Mouse (Mus musculus): ENCODE measurements around the gene Tigd3.

DNA sequence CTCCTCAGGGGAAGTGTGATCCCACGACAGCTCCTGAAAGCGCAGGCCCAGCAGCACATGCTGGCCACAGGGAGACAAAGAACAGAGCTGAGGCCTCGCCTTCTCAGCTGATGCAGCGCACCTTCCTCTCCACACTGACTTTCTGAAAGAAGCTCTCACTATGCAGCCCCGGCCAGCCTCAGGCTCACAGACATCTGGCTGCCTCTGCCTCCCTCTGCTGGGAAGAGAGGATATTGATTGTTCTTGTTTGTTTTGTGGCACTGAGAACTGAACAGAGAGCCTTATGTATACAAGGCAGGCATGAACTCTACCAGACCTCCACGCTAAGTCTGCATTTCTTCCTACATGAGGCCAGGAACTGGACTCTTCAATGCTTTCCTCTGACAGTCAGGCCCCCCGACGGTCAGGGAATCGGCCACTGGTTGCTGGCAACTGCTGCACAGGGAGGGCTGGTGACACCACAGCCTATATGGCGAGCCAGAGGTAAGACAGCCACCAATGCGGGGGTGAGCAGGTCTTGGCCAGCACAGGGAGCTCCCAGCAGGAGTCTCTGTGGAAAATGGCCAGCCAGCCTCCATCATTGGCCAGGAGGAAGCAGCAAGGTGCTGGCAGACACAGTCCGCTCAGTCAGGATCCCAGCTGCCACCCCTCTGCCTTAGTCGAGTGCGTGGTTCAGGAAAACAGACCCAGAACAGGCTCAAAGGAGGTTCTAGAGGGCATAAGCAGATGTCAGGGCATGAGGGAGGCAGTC, 31.4 kb downstream of the Tigd3 start:
- TF ChIP-seq CTCF (IDR thresholded peaks at IDR 0.05; ENCODE audit: low read depth, low read length) (no peak), GATA1 (IDR thresholded peaks at IDR 0.05; ENCODE audit: borderline replicate concordance, low read length) (no peak), TAL1 (conservative IDR thresholded peaks at IDR 0.05; ENCODE audit: low read depth, low read length) (no peak), POLR2AphosphoS5 (IDR thresholded peaks at IDR 0.05; ENCODE audit: insufficient replicate concordance, low read depth, low read length) (no peak)
